In the genomic region with DNA sequence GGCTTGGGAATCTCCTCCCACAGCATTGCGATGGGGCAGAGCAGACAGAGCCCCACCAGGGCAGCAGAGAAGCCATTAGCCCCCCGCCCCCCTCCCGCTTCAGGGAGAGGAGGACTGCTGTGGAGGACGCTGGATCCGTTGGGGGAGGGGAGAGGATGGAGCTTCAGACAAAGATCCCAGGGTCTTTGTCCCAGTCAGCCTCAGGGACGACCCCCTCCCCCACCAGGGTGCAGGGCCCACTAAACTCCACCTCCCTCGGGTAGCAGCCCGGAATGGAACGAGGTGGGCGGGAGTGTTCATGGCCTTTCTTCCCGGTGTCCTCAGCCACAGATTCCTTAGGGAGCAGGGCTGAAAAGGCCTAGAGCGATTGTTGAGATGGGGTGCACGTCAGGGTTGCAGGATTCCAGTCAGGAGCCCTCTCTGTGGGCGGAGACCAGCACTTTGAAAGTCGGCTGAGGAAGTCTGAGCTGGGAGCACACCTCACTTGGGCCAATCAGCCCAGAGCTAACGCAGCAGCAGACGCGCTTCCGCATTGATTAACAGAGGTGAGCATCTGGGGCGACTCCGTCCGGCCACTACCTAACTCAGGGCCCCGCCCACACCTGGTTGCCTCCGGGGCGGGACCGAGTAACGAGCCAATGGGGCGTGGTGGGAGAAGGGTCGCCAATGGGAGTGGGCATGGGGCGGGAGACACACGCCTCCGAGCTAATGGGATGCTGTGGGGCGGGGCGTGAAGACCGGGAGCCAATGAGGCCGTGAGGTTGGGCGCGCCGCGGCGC, we compare ENCODE assay signal across 8 mouse cellular contexts. TPM values are rescaled to one million over a fixed set of nuclear protein-coding genes. Genes with fewer than 3 reads are reported as not detected.
DNase-seq lines count a peak whose midpoint lies in the region; ATAC-seq and TF ChIP-seq lines count a peak whose summit lies in the region.

Rassf7 (plus strand) TSS at position 760 of the 779 bp plus-strand sequence.

- H3K36me3 ChIP-seq in C2C12 (ENCODE audit: control insufficient read depth, insufficient read depth), result no peaks in the 10 kb centered on the region
- peaks cover 71% of the 10 kb centered on the region for H3K36me3 ChIP-seq in erythroblast, embryonic 14.5 days (ENCODE audit: control insufficient read depth)
- H3K36me3 ChIP-seq in heart, embryonic 11.5 days (ENCODE audit: control insufficient read depth, insufficient read depth, low read length), result no peaks in the 10 kb centered on the region
- H3K36me3 ChIP-seq in kidney, embryonic 16.5 days (ENCODE audit: insufficient read depth, low read length), result peaks cover 23% of the 10 kb centered on the region
- peaks cover 11% of the 10 kb centered on the region; the same call in 1 of the 2 replicates for H3K36me3 ChIP-seq in liver, embryonic 11.5 days (ENCODE audit: control insufficient read depth, insufficient read depth, low read length)
- no peaks in the 10 kb centered on the region for H3K36me3 ChIP-seq in stomach, embryonic 15.5 days

- peak within 1 kb of the TSS; percentile 34 for H3K4me3 ChIP-seq in C2C12 (ENCODE audit: insufficient read depth, poor library complexity, severe bottlenecking)
- peak within 1 kb of the TSS; percentile 79 for H3K4me3 ChIP-seq in erythroblast, embryonic 14.5 days (replicated peaks)
- H3K4me3 ChIP-seq in heart, embryonic 11.5 days (ENCODE audit: low read depth, low read length), result peak within 1 kb of the TSS; percentile 76
- peak within 1 kb of the TSS; percentile 77 for H3K4me3 ChIP-seq in kidney, embryonic 16.5 days (ENCODE audit: low read length)
- peak within 1 kb of the TSS; percentile 64 for H3K4me3 ChIP-seq in liver, embryonic 11.5 days (ENCODE audit: low read depth, low read length)
- peak within 1 kb of the TSS; percentile 71 for H3K4me3 ChIP-seq in stomach, embryonic 15.5 days (replicated peaks)

- peaks cover 99% of the 10 kb centered on the region for H3K4me1 ChIP-seq in erythroblast, embryonic 14.5 days (ENCODE audit: control insufficient read depth)
- H3K4me1 ChIP-seq in heart, embryonic 11.5 days (ENCODE audit: control insufficient read depth, insufficient read depth, low read length), result peaks cover 15% of the 10 kb centered on the region
- peaks cover 38% of the 10 kb centered on the region for H3K4me1 ChIP-seq in kidney, embryonic 16.5 days (ENCODE audit: insufficient read depth, low read length)
- peaks cover 45% of the 10 kb centered on the region for H3K4me1 ChIP-seq in liver, embryonic 11.5 days (replicated peaks; ENCODE audit: control insufficient read depth, insufficient read depth, low read length)
- peaks cover 50% of the 10 kb centered on the region for H3K4me1 ChIP-seq in stomach, embryonic 15.5 days

- H3K4me2 ChIP-seq in heart, embryonic 11.5 days, result peak within 1 kb of the TSS; percentile 95
- peak within 1 kb of the TSS; percentile 92 for H3K4me2 ChIP-seq in kidney, embryonic 16.5 days (replicated peaks; ENCODE audit: low read depth, low read length)
- peak within 1 kb of the TSS; percentile 78 for H3K4me2 ChIP-seq in liver, embryonic 11.5 days
- peak within 1 kb of the TSS; percentile 96 for H3K4me2 ChIP-seq in stomach, embryonic 15.5 days

- ATAC-seq in heart, embryonic 11.5 days (replicated peaks; ENCODE audit: insufficient number of reproducible peaks, low FRiP score, low TSS enrichment), result peak; percentile 96
- ATAC-seq in kidney, embryonic 16.5 days (ENCODE audit: low FRiP score, low TSS enrichment), result peak; percentile 94
- peak; percentile 92 for ATAC-seq in liver, embryonic 11.5 days (replicated peaks; ENCODE audit: low FRiP score)
- ATAC-seq in stomach, embryonic 15.5 days (ENCODE audit: insufficient read depth, low FRiP score, low read depth), result peak; percentile 92

- no peaks in the 10 kb centered on the region for H3K9me3 ChIP-seq in erythroblast, embryonic 14.5 days (ENCODE audit: control insufficient read depth, low read length)
- H3K9me3 ChIP-seq in heart, embryonic 11.5 days (replicated peaks; ENCODE audit: control insufficient read depth, low read length), result no peaks in the 10 kb centered on the region
- no peaks in the 10 kb centered on the region for H3K9me3 ChIP-seq in kidney, embryonic 16.5 days (ENCODE audit: low read length)
- H3K9me3 ChIP-seq in liver, embryonic 11.5 days (ENCODE audit: control insufficient read depth, low read length), result no peaks in the 10 kb centered on the region
- H3K9me3 ChIP-seq in stomach, embryonic 15.5 days, result no peaks in the 10 kb centered on the region

- under 1% methylated on average over 41 of the region's 41 CpGs for WGBS in heart, embryonic 11.5 days (ENCODE audit: insufficient replicate concordance)
- under 1% methylated on average over 39 of the region's 41 CpGs for WGBS in kidney, embryonic 16.5 days
- 3% methylated on average over 41 of the region's 41 CpGs for WGBS in liver, embryonic 11.5 days
- WGBS in stomach, embryonic 15.5 days, result under 1% methylated on average over 41 of the region's 41 CpGs

- DNase-seq in brain, embryonic 14.5 days (ENCODE audit: low read depth), result peak; percentile 98
- peak; percentile 97 for DNase-seq in liver, embryonic 11.5 days (ENCODE audit: low spot score)
- peak; percentile 90 to 97 for DNase-seq in natural killer cell, adult 2 months (ENCODE audit: low spot score in 2 of 2)

- H3K27me3 ChIP-seq in C2C12 (ENCODE audit: control insufficient read depth, insufficient read depth, insufficient read length), result peaks cover 37% of the 10 kb centered on the region
- H3K27me3 ChIP-seq in erythroblast, embryonic 14.5 days (ENCODE audit: control insufficient read depth), result no peaks in the 10 kb centered on the region
- no peaks in the 10 kb centered on the region for H3K27me3 ChIP-seq in heart, embryonic 11.5 days (ENCODE audit: control insufficient read depth, insufficient read depth, low read length)
- no peaks in the 10 kb centered on the region for H3K27me3 ChIP-seq in kidney, embryonic 16.5 days (ENCODE audit: insufficient read depth, low read length)
- peaks cover 8% of the 10 kb centered on the region; the same call in 1 of the 2 replicates for H3K27me3 ChIP-seq in liver, embryonic 11.5 days (replicated peaks; ENCODE audit: control insufficient read depth, insufficient read depth, low read length)
- H3K27me3 ChIP-seq in stomach, embryonic 15.5 days (replicated peaks), result no peaks in the 10 kb centered on the region

- no peak for TF ChIP-seq CTCF in C2C12 (IDR thresholded peaks at IDR 0.05; ENCODE audit: control insufficient read depth, insufficient read depth, insufficient read length)
- no peak for TF ChIP-seq CTCF in brain, embryonic 14.5 days (IDR thresholded peaks at IDR 0.05; ENCODE audit: borderline replicate concordance, extremely low read depth, insufficient read depth, insufficient read length)

- H3K79me3 ChIP-seq in C2C12 (ENCODE audit: low read depth), result no peaks in the 10 kb centered on the region

- H3K79me2 ChIP-seq in C2C12 (ENCODE audit: control insufficient read depth, insufficient read depth), result no peaks in the 10 kb centered on the region

- TF ChIP-seq POLR2A in brain, embryonic 14.5 days (IDR thresholded peaks at IDR 0.05; ENCODE audit: borderline replicate concordance, extremely low read depth, insufficient read depth, insufficient read length, poor library complexity, severe bottlenecking), result peak; percentile 49; the same call in 1 of the 2 replicates

- H3ac ChIP-seq in C2C12 (ENCODE audit: control insufficient read depth, insufficient read length, low read depth), result peak within 1 kb of the TSS; percentile 69

- peak within 1 kb of the TSS; percentile 70 for H3K27ac ChIP-seq in heart, embryonic 11.5 days (ENCODE audit: low read depth, low read length)
- H3K27ac ChIP-seq in kidney, embryonic 16.5 days (ENCODE audit: low read length), result peak within 1 kb of the TSS; percentile 96
- H3K27ac ChIP-seq in liver, embryonic 11.5 days (ENCODE audit: low read depth, low read length), result peak within 1 kb of the TSS; percentile 93
- peak within 1 kb of the TSS; percentile 97 for H3K27ac ChIP-seq in stomach, embryonic 15.5 days

- H3K9ac ChIP-seq in heart, embryonic 11.5 days (ENCODE audit: low read depth, low read length), result peak within 1 kb of the TSS; percentile 80
- peak within 1 kb of the TSS; percentile 78 for H3K9ac ChIP-seq in kidney, embryonic 16.5 days (replicated peaks; ENCODE audit: low read length)
- peak within 1 kb of the TSS; percentile 77 for H3K9ac ChIP-seq in liver, embryonic 11.5 days (ENCODE audit: low read depth, low read length)
- peak within 1 kb of the TSS; percentile 61 for H3K9ac ChIP-seq in stomach, embryonic 15.5 days

TF ChIP-seq in C2C12, 6 proteins besides CTCF, POLR2A, EP300 and RAD21:
- no peak for TF ChIP-seq CEBPB (IDR thresholded peaks at IDR 0.05; ENCODE audit: low read depth)
- no peak for TF ChIP-seq USF1 (IDR thresholded peaks at IDR 0.05; ENCODE audit: low read depth)
- no peak for TF ChIP-seq MAX (IDR thresholded peaks at IDR 0.05)
- TF ChIP-seq MYOG (IDR thresholded peaks at IDR 0.05; ENCODE audit: control insufficient read depth, extremely low read depth, insufficient read length), result no peak
- no peak for TF ChIP-seq FOSL1 (IDR thresholded peaks at IDR 0.05; ENCODE audit: insufficient read depth, low read length, poor library complexity, severe bottlenecking)
- no peak for TF ChIP-seq MYOD1 (IDR thresholded peaks at IDR 0.05; ENCODE audit: control insufficient read depth, insufficient read length, low read depth)

RNA-seq across cellular contexts. Expression of gene Rassf7, which starts in this region (rescaled TPM):
- polyA plus RNA-seq in C2C12 (2012; fragmentation: generic; extraction: Trizol), result 25.2 TPM
- polyA plus RNA-seq in brain, embryonic 14.5 days (2012; rRNA removed), result 25.0 and 39.3 TPM in 2 replicates
- 7.3 and 10.7 TPM in 2 replicates for polyA plus RNA-seq in erythroblast, embryonic 14.5 days (2012)
- 14.3 and 17.5 TPM in 2 replicates for polyA plus RNA-seq in heart, embryonic 11.5 days (2014; fragmentation: Nextera tagmentation; extraction: Ambion mirVana)
- 76.3 and 78.3 TPM in 2 replicates for polyA plus RNA-seq in kidney, embryonic 16.5 days (2015; fragmentation: Nextera tagmentation; extraction: Ambion mirVana)
- polyA plus RNA-seq in liver, embryonic 11.5 days (2014; fragmentation: Nextera tagmentation; extraction: Ambion mirVana), result 35.1 TPM in 2 replicates
- 67.7 and 73.3 TPM in 2 replicates for polyA plus RNA-seq in stomach, embryonic 15.5 days (2015; fragmentation: Nextera tagmentation; extraction: Ambion mirVana)

Comparison
In these comparisons a context has a peak if more than half of its experiments do, and no peak if none do; other contexts are left out.
1. Peak in every context shown above with its lines: DNase-seq, ATAC-seq, H3K4me3 ChIP-seq and H3K27ac ChIP-seq.